Mouse (Mus musculus) MEL (cell line): Measurements from ENCODE around the gene Ssr2.

ENCODE experiments used
- CHD1 ChIP-seq: IDR thresholded peaks from 2 replicates; pipeline ENCODE4 v1.6.1; 2012; ENCODE audit warnings: low read depth, mild to moderate bottlenecking, inconsistent platforms, low read length, improper control_type of control experiment
- CTCF ChIP-seq, 3 experiments: IDR thresholded peaks in 2 of 3; conservative IDR thresholded peaks in 1 of 3; 2 replicates each; pipeline ENCODE4 v1.5.1; 2011 to 2012; ENCODE audit warnings: low read length in 3 of 3, low read depth in 2 of 3, mild to moderate bottlenecking in 2 of 3, improper control_type of control experiment in 1 of 3, inconsistent platforms in 1 of 3, mixed read lengths in 1 of 3, moderate library complexity in 1 of 3; ENCODE audit not compliant: control insufficient read depth in 1 of 3, insufficient read depth in 1 of 3, poor library complexity in 1 of 3, severe bottlenecking in 1 of 3
- GATA1 ChIP-seq: IDR thresholded peaks from 2 replicates; pipeline ENCODE4 v1.6.1; 2011; ENCODE audit warnings: low read depth, low read length, improper control_type of control experiment
- KAT2A ChIP-seq: conservative IDR thresholded peaks from 2 replicates; pipeline ENCODE4 v1.6.1; 2012; ENCODE audit warnings: low read depth, low read length, improper control_type of control experiment, inconsistent platforms
- TCF12 ChIP-seq: IDR thresholded peaks from 2 replicates; pipeline ENCODE4 v1.6.1; 2014; ENCODE audit warnings: low read depth, mild to moderate bottlenecking, inconsistent platforms, low read length, improper control_type of control experiment, moderate library complexity
- ZNF384 ChIP-seq: IDR thresholded peaks from 2 replicates; pipeline ENCODE4 v1.6.1; 2012; ENCODE audit warnings: low read depth, mild to moderate bottlenecking, inconsistent platforms, low read length, improper control_type of control experiment

DNA sequence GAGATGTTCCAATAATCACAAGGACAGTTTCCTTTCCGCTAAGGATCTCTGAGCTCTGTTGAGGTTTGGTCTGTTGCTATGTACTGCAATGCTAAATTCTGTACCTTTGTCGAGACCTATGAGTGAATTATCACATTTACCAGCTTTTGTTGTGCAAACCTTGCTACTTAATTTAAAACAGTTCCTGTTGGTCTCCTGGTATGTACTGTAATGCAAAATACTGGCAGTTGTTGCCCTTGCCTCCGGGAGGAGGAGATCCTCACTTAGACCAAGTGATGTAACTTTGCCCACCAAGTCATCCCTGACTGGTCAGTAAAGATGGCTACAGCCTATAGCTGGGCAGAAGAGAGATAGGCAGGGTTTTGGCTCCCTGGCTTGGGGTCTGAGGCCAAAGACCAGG is at the start of gene Ssr2:
- TF ChIP-seq GATA1 = no peak
- TF ChIP-seq ZNF384 = no peak
- TF ChIP-seq CTCF (IDR thresholded peaks at IDR 0.05 in 2 of 3, conservative IDR thresholded peaks at IDR 0.05 in 1 of 3; ENCODE audit: control insufficient read depth in 1 of 3, insufficient read depth in 1 of 3, low read depth in 2 of 3, low read length in 3 of 3, poor library complexity in 1 of 3, severe bottlenecking in 1 of 3) = no peak
- no peak for TF ChIP-seq CHD1
- no peak for TF ChIP-seq TCF12
- no peak for TF ChIP-seq KAT2A
